17 mouse cellular contexts compared by ENCODE assay signal in genomic region chr16:93102174-93102573, GRCm38 (mm10).
"Had no signal": no experiment of that assay in that cellular context is flagged by ENCODE, and none has a peak within 500 bp of the region (broad histone marks: within the 10 kb centered on the region; RNA-seq: fewer than 3 reads in every experiment).

No protein-coding gene starts in this region.

- H3K9me3 ChIP-seq: kidney, embryonic 15.5 days; limb, embryonic 12.5 days; liver, embryonic 15.5 days; midbrain, embryonic 15.5 days; neural tube, embryonic 12.5 days; stomach, embryonic 15.5 days had no signal

- H3K4me2 ChIP-seq: kidney, embryonic 15.5 days; limb, embryonic 12.5 days; liver, embryonic 11.5 days; liver, embryonic 15.5 days; midbrain, embryonic 11.5 days; midbrain, embryonic 15.5 days; neural tube, embryonic 12.5 days; stomach, embryonic 15.5 days had no signal

- DNase-seq: kidney, adult 2 months; kidney, postnatal 14 days; lung, adult 2 months; lung, postnatal 10 days; retina, postnatal 1 day; thymus, adult 2 months; thymus, postnatal 25 days had no signal

- H3K4me3 ChIP-seq: kidney, embryonic 15.5 days; limb, embryonic 12.5 days; liver, embryonic 15.5 days; megakaryocyte, embryonic 14.5 days; midbrain, embryonic 15.5 days; neural tube, embryonic 12.5 days; stomach, embryonic 15.5 days had no signal

- H3K4me1 ChIP-seq: limb, embryonic 12.5 days; liver, embryonic 15.5 days; midbrain, embryonic 15.5 days; neural tube, embryonic 12.5 days; stomach, embryonic 15.5 days had no signal

- H3K27ac ChIP-seq: kidney, embryonic 15.5 days; limb, embryonic 12.5 days; liver, embryonic 15.5 days; macrophage; midbrain, embryonic 15.5 days; neural tube, embryonic 12.5 days; stomach, embryonic 15.5 days had no signal

- H3K9ac ChIP-seq: kidney, embryonic 15.5 days; limb, embryonic 12.5 days; liver, embryonic 15.5 days; midbrain, embryonic 15.5 days; neural tube, embryonic 12.5 days; stomach, embryonic 15.5 days had no signal

- ATAC-seq: midbrain, embryonic 15.5 days had no signal

- H3K27me3 ChIP-seq: kidney, embryonic 15.5 days; limb, embryonic 12.5 days; midbrain, embryonic 15.5 days; neural tube, embryonic 12.5 days; stomach, embryonic 15.5 days had no signal

- H3K36me3 ChIP-seq: kidney, embryonic 15.5 days; limb, embryonic 12.5 days; liver, embryonic 15.5 days; midbrain, embryonic 15.5 days; neural tube, embryonic 12.5 days; stomach, embryonic 15.5 days had no signal
